Mouse (Mus musculus) olfactory bulb, adult 2 months (tissue): ENCODE results near the gene Ckap2l.

Source experiments
- CTCF ChIP-seq: fragments of 200-500 bp; IDR thresholded peaks from 2 replicates; pipeline ENCODE4 v1.5.1; 2012; ENCODE audit warnings: low read depth, mild to moderate bottlenecking, low read length, moderate library complexity; ENCODE audit not compliant: insufficient read depth
- POLR2A ChIP-seq: fragments of 200-500 bp; IDR thresholded peaks from 2 replicates; pipeline ENCODE4 v1.6.1; 2012; ENCODE audit warnings: mild to moderate bottlenecking, low read depth, low read length, moderate library complexity; ENCODE audit not compliant: insufficient read depth

GRCm38 (mm10) chr2:129236526-129236925 is 60.5 kb downstream of the Ckap2l start:
- TF ChIP-seq CTCF (no peak), POLR2A (no peak)
